Mouse (Mus musculus): ENCODE measurements around the gene Scube1.
A peak's percentile ranks its signal among the peaks of the same experiment; 100 is the strongest.

Gene Scube1

DNA sequence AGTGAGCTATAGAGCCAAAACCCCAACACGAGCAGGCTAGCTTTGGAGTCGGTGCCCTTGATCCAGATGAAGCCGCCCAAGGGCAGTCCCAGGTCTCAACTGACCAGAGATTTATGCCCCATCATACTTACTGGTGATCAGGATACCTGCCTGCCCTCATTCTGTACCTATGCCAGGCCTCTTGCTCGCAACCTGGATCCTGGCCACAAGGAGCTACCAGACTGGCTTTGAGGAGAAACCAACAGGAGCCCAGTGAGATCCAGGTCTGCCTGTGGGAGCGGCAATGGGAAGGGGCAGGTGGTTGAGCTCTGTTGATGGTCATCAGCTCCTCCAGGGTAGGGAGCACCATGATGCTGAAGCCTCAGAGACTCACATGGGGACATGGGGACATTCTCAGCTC, 12.5 kb downstream of the Scube1 start:
- DNase-seq (ENCODE audit: inconsistent age in 2 of 2, low spot score in 1 of 2) = no peak

DNA sequence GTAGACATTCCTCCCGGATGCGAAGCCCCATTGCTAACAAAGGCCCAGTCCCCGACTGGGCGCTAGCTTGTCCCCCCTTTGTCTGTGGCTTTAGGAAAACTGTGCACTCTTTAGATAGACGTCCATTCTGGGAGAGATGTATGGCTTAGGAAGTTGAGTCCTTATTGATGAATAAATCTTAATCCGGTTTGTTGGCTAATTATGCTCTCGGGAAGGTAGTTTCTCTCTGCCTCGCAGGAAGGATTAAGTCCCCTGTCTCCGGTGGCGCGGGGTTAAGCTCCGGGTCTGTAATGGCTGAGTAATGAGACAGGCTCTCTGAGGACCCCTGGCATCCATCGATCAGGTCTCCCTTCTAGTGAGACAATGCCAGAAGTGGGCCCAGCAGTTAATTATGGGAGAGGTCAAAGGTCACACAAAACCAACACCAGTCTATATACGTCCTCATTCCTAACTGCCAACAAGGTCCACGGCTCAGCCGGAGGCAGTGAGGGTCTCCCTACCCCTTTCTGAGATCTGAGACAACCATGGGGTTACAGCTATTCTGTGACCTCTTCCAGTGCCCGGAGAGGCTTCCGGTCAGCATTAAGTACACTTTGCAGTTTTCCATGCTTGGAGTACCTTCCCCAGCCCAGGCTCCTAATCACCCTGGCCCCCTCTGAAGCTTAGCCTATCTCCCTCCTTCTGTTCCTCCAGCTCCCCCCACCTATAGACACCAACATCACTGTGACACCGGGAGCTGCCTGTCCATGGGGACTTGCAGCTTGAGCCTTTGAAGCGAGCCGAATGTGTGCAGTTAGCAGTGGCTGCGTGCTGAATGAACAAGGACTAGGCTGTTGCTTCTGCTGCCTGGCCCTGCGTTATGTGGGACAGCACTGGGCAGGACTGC, 14.7 kb downstream of the Scube1 start:
- DNase-seq (ENCODE audit: inconsistent age in 2 of 2, low spot score in 1 of 2) = no peak

DNA sequence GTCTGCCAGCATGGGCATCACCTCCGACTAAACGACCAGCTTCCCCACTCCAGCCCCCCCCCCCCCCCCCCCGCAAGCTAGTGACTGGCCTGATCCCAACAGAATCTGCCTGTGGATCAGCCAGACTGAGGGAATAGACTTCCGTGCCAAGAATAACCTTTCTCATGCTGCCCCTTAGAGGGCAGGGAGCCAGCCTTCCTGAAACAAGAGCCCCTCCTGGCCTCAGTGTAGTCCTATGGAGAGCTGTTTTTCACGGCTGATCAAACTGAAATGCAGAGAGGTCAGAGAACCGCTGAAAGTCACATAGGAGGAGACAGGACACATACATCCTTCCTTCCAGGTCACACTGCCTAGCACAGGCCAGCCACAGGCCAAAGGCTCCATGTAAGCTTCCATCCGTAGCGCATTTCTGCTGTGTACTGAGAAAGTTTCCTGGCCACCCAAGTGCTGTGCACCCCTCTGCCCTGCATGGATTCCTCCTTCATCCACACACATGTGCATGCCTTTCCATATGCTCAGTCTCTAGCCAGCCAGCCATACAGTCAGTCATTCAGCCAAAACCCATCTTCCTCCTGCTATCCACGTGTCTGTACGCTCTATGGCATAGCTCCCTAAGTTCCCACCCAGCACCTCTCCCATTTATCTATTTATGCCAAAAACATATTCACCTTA, 18.2 kb downstream of the Scube1 start:
- no peak for DNase-seq (ENCODE audit: inconsistent age in 2 of 2, low spot score in 1 of 2)

DNA sequence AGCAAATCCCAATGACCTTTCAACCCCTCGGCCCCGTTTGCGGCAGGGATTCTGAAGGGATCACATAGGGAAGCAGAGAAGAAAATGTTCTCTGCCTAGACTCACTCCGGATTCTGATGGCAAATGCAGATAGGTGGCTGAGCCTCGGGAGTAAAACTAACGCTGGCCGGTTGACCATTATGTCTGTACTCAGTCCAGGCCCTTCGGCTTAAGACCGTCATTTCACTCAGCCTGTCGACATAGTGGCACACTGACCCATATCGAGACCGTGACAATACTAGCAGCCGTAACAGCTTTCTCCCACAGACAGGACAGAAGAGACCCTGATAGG, 24.3 kb downstream of the Scube1 start:
- no peak for DNase-seq (ENCODE audit: inconsistent age in 2 of 2, low spot score in 1 of 2)

DNA sequence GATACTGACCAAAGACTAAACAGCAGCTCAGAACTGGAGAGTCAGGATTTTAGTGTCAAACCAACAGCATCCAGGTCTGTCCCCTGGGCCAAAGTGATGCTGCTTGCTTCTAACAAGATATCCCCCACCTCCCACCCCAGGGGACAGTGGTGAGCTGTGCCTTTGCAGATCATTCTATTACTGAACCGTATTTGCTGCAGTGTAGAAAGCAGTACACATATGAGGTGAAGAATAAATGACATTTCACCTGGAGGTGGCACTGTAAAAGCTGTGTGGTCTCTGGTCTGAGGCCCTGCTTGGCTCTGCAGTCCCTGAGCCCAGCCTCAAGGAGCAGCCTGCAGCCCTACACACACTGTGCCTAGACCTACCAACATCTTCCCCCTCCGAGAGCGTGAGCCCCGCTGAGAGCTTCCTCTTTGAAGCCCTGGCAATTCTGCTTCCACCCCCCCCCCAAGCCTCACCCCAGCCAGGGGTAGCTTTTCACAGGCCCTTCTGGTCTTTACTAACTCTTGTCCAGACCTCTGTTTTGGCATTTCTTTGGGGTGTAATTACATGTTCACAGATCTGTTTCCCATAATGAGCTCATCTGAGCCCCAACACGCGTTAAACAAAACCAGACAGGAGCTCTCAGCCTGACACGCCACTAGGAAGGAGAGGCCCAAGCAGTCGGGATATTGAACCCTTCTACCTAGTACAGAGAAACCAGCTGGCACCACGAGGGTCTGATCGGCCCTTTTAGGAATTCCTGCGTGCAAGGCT, 24.8 kb downstream of the Scube1 start:
- DNase-seq (ENCODE audit: inconsistent age in 2 of 2, low spot score in 1 of 2) = no peak

DNA sequence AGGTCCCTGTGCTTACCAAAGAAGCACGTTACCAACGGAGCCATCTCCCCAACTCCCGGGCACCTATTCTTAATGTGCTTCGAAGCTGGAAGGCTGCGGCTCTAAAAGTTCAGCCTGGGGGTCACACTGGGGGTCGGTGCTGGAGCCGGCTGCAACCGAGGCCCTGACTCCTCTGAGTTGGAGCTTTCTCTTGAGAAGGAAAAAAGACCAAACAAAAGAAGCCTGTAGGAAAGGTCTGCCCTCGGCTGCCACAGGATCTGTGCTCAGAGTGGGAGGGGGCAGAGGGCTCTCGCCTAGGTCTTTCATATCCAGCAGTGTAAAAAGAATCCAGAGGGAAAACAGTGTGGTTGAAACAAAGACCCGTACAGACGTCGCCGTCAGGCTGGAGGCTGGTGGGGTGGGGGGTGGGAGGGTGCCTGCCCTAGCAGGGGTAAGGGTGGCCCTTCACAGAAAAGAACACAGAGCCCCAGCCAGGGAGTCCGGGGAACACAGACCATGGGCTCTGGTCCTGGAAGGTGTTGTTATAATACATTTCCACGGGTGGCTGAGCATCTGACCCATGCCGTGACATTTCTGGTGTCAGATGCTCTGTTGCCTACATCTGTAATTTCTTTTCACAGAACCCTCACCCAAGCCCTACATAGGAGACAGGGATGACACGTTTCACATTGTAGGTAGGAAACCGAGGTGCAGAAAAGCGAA, 25.5 kb downstream of the Scube1 start:
- DNase-seq (ENCODE audit: inconsistent age in 2 of 2, low spot score in 1 of 2) = no peak

DNA sequence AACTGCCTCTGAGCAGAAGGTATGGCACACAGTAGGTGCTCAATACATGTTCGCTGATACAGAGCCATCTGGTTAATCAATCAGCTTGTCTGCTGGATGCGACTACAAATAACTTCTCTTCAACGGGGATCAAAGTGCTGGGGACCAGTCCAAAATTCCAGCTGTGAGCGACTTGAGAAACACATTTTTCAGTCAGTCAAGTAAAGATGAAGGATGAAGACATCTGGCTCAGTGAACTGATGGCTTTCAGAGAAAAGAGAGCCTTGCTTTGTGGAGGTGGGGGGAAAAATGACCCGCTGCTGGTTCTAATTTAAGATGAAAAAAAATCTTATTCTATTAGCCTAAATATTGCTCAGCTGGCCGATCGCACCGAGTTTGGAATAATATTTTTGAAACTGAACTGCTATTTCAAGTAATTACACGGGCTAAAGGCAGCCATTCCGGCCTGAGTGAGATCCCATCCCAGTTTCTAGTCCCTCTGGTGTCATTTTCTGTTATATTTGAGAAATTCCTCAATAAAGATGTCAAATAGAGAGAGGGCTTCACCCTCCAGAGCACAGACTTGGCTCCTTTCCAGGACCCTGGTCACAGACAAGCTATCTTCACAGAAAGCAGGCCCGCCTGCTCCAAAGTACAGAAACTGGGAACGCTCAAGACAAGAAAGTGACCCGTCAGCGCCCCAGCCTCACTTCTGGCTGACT, 28.0 kb downstream of the Scube1 start:
- DNase-seq (ENCODE audit: inconsistent age in 2 of 2, low spot score in 1 of 2) = no peak

DNA sequence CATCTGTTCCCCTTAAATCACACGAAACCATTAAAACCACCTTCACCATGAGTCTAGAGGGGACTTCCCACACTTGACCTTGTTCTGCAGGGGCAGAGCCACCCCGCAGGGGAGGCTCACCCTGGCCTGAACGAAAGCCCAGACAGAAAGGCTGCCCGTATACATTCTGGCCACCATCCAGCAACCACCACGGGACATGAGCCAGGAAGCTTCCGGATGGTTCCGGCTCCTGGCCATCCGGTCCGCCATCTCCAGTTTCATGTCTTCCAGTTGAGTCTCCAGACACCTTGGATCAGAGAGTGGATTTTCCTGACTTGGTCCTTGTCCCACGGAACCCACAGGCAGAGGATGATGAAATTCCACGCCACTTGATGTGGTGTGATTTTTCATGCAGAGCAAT, 29.7 kb downstream of the Scube1 start:
- DNase-seq (ENCODE audit: inconsistent age in 2 of 2, low spot score in 1 of 2) = no peak

DNA sequence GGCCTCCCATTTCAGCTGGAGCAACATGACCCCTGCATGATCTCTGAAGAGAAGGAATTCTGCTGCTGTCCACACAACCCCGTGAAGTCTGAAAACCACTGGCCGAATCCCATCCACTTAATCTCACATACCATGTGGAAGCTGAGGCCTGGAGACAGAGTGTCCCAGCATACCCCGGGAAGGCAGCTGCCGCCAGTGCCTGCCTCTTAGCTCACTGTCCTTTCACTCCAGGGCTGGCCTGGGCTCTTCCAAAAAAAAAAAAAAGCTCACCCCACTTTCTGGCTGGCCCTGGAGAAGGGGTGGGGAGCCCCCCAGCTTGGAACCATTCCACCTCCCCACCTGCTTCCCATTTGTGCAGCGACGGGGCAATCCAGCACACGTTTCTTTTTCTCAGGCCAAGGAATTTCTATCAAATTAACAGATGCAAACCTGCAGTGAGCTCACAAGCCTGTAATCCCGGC, 32.9 kb downstream of the Scube1 start:
- no peak for DNase-seq (ENCODE audit: inconsistent age in 2 of 2, low spot score in 1 of 2)

DNA sequence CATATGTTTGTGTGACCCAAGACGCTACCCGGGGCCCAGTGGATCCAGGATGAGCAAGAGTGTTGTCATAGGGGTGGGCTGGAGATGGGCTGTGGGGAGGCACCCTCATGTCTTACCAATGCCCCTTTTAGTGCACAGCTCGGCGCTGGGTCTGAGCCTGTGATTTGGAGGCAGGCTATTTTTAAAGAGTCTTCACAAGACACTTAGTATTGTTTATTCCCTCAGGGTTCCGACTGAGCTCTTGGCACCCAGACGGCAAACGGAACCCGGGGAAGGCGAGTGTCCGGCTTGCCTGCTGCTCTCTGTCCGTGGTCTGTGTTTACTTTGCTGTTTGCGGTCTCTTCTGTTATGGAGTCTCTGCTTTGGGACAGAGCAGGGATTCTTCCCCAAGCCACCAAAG, 34.9 kb downstream of the Scube1 start:
- no peak for DNase-seq (ENCODE audit: inconsistent age in 2 of 2, low spot score in 1 of 2)

DNA sequence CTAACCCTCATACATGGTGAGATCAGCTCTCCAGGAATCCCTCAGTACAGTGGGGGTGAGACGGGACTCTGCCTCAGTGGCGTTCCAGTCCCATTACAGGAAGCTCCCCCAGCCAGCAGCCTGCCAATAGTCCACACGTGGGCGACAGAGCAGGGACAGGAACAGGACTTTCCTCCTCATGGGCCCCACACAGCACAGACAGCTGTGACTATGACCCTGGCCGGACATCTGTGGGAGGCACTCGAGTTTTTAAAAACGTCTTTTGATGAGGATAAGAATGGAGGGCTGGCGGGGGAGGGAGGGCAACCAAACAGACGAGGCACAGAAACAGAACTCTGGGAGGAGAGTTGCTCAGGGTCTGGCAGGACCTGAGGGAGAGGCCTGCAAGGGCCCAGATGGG, 38.2 kb downstream of the Scube1 start:
- no peak for DNase-seq (ENCODE audit: inconsistent age in 2 of 2, low spot score in 1 of 2)

DNA sequence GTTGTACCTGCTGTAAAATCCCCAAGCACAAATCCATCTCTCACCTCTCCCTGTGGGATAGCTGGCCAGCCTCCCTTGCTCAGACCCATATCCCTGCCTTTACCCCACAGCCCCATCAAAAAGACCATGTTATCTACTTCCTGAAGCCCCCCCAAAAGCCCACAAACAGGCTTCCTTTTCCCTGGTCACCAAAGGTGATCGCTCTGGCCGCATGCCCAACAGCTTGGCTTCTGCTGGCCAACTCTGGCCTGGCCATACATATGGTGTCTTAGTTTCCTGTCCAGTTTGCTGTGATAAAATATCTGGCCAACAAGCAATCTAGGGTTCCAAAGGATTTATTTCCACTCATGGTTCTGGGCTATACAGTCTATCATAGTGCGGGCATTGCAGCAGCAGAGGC, 38.9 kb downstream of the Scube1 start:
- no peak for DNase-seq (ENCODE audit: inconsistent age in 2 of 2, low spot score in 1 of 2)

DNA sequence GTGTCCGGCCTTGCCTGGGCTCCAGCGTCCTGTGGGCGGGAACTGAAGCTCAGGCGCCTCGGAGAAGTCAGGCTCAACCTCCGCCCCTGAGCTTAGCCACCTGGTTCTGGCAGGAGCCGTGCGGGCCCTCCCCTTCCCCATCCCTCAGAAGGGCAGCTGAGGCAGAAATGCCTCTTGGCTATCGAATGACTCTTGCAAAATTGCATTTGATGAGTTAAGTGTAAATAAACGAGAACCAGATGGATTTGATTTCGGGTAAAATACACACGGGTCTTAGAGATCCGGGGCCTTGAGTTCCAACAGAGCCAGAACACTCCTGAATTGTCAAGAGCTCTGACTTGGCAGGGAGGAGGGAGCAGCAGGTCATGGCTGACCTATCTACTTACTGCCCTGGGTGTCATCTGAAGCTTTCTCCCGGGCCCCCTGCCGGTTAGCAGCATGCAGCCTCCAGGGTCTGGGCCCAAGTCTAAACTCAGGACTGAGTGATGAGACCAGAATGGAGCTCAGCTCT, 41.7 kb downstream of the Scube1 start:
- no peak for DNase-seq (ENCODE audit: inconsistent age in 2 of 2, low spot score in 1 of 2)

DNA sequence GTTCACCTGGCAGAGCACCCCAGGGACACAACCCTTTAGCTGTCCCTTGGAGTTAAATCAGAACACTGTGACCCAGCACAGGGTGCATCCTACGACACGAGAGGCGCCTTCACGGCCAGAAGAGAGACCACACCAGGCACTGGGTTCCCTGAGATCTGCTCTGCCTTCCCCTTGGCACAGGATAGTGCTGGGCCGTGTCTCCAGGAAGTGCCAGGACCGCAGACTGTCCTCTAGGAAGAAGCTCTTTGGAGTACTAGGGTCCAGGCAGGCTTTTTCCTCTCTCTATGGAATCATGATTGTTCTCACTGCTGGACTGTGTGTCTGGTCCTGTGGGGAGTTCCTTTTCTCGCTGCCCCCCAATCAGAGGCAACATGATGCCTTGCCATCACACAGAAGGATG, 44.5 kb downstream of the Scube1 start:
- peak in 1 of 2 experiments; percentile 30 for DNase-seq (ENCODE audit: inconsistent age in 2 of 2, low spot score in 1 of 2)

DNA sequence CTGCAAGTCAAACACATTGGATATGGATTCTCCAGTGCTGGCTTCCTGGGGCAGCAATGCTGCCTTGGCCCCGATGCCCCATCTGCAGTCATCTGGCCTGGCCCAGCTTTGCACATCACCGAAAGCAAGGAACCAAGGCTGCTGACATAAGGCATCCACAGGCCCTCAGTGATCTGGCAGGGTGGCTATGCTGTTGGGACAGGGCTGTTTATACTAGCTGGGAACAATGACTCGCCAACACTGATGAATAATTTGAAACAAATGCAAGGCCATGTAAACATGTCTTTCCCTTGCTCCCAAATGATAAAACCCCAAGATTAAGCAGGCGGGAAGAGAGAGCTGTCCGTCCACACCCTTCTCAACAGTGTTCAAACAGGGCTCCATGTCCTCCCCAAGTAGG, 45.1 kb downstream of the Scube1 start:
- peak; percentile 32 to 85 for DNase-seq (ENCODE audit: inconsistent age in 2 of 2, low spot score in 1 of 2)

DNA sequence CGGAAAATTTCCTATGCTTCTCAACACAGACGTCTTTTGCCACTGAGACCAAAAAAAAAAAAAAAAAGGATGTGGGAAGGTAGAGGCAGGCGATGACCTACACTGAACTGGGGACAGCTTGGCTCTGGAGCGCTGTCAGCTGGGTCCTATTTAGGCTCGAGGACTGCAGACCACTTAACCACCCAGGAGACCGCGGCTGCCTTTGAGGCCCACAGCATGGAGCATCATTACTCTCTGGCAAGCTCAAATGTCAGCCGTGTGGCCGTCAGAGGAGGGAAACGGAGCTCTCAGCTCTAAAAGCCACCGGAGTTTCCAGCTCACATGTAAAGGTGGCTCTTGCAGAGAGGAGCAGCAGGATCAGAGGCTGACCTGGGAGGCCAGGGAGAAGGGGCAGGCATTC, 46.2 kb downstream of the Scube1 start:
- no peak for DNase-seq (ENCODE audit: inconsistent age in 2 of 2, low spot score in 1 of 2)

DNA sequence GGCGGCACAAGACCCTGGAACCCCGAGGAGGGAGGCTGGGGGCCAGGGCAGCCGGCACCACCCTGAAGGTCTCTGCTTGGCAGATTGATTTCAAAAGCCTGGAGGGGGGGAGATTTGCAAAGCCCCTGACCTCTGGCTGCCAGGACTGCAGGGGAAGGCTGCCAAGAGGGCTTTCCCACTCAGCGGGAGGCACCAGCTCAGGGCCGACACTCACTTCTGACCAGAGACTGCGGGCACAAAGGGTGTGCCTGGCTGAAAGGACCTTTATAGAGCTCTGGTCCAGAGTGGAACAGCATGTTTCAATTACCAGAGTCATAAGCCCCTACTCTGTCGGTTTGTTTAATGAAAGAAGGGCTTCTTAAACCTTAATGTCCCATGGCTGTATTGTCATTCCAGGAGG, 46.7 kb downstream of the Scube1 start:
- DNase-seq (ENCODE audit: inconsistent age in 2 of 2, low spot score in 1 of 2) = peak in 1 of 2 experiments; percentile 74

DNA sequence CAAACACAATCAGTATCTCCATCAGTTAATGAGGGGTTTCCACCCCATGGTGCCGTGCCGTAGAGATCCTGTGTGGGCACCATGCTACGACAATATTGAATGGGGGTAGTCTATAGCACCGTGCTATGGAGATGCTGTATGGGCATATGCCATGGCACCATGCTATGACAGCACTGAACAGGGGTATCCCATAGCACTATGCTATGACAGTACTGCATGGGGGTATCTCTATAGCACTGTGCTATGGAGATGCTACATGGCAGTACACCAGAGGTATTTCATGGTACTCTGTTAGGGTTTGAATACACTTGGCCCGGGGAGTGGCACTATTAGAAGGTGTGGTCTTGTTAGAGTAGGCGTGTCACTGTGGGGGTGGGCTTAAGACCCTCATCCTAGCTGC, 47.7 kb downstream of the Scube1 start:
- no peak for DNase-seq (ENCODE audit: inconsistent age in 2 of 2, low spot score in 1 of 2)

DNA sequence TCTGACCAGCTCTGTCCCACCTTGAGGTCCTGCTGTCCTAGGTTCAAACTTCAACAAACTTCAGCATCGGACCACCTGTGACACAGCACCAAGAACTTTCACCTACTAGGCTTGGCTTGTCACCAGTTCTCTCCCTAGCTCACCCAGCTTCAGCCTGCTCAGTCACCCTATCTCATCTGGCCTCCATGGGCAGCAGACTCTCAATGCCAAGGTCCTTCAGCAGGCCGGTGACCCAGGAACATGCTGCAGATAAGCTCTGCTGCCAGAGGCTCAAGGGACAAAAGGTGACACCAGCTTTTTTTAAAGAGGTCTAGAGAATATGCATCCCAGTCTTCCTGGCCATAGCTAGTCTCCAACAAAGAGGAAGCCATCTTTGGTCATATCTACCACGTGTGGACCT, 48.5 kb downstream of the Scube1 start:
- DNase-seq (ENCODE audit: inconsistent age in 2 of 2, low spot score in 1 of 2) = peak in 1 of 2 experiments; percentile 66

DNA sequence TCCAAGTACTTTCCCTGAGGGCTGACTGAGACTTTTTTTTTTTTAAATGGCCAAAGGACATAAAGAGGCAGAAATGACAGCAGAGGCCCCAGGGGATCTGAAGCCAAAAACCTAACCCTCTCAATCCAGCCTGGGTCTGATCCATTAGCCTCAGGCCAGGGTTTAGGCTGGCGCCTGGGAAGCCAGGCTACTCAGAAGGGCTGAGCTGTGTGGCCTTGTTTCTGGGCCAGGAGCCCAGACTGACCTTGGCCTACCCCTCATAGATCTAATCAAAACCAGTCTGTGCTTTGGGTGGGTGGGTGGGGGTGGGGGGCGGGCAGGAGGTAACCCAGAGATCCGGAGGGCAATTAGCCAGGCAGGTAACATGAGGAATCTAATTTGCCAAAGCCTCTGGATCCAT, 51.2 kb downstream of the Scube1 start:
- peak; percentile 40 to 61 for DNase-seq (ENCODE audit: inconsistent age in 2 of 2, low spot score in 1 of 2)
